Comparison of ENCODE assay signal across 25 mouse cellular contexts in the genomic region with DNA sequence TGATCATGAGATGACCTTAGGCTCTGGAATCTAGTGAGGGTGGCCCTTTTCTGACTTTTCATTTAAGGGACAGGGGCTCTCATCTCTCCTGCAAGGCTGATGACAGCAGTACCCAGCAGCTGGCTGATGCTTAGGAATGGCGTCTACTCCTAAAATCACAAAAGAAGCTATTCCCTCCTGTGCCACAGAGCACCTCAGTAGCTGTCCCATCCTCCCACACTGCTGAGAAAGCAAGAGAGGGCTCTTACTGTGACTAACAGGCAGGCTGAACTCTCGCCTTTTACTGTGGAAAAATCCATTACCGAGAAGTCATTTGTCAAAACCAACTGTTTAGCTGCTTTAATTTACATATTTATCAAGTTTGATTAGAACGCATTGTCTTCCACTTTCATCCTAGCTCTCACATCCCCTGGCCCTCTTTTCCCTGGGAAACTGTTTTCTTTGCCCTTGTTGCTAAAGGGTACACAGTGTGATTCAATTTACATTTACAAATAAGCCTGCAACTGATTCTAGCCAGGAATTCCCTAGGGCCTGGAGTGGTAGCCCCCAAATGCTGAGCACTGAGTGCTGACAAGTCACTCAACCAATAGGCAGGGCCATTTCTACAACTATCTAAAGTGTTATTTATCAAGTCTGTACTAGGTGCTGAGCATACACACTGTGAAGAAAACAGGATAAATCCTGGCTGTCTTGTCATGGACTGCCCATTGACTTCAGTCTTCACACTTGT.
DNase-seq lines count a peak whose midpoint lies in the region; ATAC-seq and TF ChIP-seq lines count a peak whose summit lies in the region.
"Had no signal": no experiment of that assay in that cellular context is flagged by ENCODE, and none has a peak within 500 bp of the region (broad histone marks: within the 10 kb centered on the region; RNA-seq: fewer than 3 reads in every experiment).

No protein-coding gene starts in this region.

- H3K36me3 ChIP-seq in neural tube, embryonic 13.5 days = no peaks in the 10 kb centered on the region
- no peaks in the 10 kb centered on the region for H3K36me3 ChIP-seq in hindbrain, postnatal 0 days (ENCODE audit: insufficient read depth, low read length)
- H3K36me3 ChIP-seq: embryonic facial prominence, embryonic 15.5 days; heart, embryonic 13.5 days had no signal

- peaks cover 21% of the 10 kb centered on the region for H3K4me1 ChIP-seq in neural tube, embryonic 13.5 days (replicated peaks)
- 0 out of 2 replicates have a peak, but pooled peaks cover 5% of the 10 kb centered on the region for H3K4me1 ChIP-seq in hindbrain, postnatal 0 days (ENCODE audit: insufficient read depth, low read length)
- H3K4me1 ChIP-seq: megakaryocyte, embryonic 14.5 days had no signal

- no peak overlapping the region for H3K4me3 ChIP-seq in neural tube, embryonic 13.5 days
- H3K4me3 ChIP-seq in hindbrain, postnatal 0 days (ENCODE audit: low read length) = no peak overlapping the region
- H3K4me3 ChIP-seq: embryonic facial prominence, embryonic 15.5 days; gastrocnemius, adult 2 months; heart, embryonic 13.5 days; megakaryocyte, embryonic 14.5 days; myocyte had no signal

- no peaks in the 10 kb centered on the region for H3K9me3 ChIP-seq in neural tube, embryonic 13.5 days
- no peaks in the 10 kb centered on the region for H3K9me3 ChIP-seq in hindbrain, postnatal 0 days (ENCODE audit: low read length)
- H3K9me3 ChIP-seq: embryonic facial prominence, embryonic 15.5 days; heart, embryonic 13.5 days had no signal

- no peak overlapping the region for H3K9ac ChIP-seq in neural tube, embryonic 13.5 days
- H3K9ac ChIP-seq in hindbrain, postnatal 0 days (replicated peaks; ENCODE audit: low read length) = no peak overlapping the region
- H3K9ac ChIP-seq: embryonic facial prominence, embryonic 15.5 days; heart, embryonic 13.5 days had no signal

- TF ChIP-seq CTCF in hindbrain, postnatal 0 days (IDR thresholded peaks at IDR 0.05; ENCODE audit: low read depth) = no peak

- no peaks in the 10 kb centered on the region for H3K27me3 ChIP-seq in neural tube, embryonic 13.5 days
- no peaks in the 10 kb centered on the region for H3K27me3 ChIP-seq in hindbrain, postnatal 0 days (ENCODE audit: insufficient read depth, low read length)
- H3K27me3 ChIP-seq: CH12.LX; embryonic facial prominence, embryonic 15.5 days; heart, embryonic 13.5 days; megakaryocyte, embryonic 14.5 days had no signal

- H3K27ac ChIP-seq in neural tube, embryonic 13.5 days (replicated peaks) = 0 out of 2 replicates have a peak overlapping the region, but pooled peaks have one; percentile 33
- H3K27ac ChIP-seq in hindbrain, postnatal 0 days = no peak overlapping the region
- H3K27ac ChIP-seq: embryonic facial prominence, embryonic 15.5 days; gastrocnemius, adult 2 months; heart, embryonic 13.5 days; kidney, postnatal 0 days; stomach, postnatal 0 days had no signal

- intact Hi-C loops in heart, postnatal 25 days (cut with DNase I) = no loop called here
- intact Hi-C loops in left cerebral cortex, postnatal 10 days (cut with DNase I) = no loop called here

- ATAC-seq in neural tube, embryonic 13.5 days (ENCODE audit: low read depth) = peak; percentile 53; the same call in 1 of the 2 replicates
- no peak for ATAC-seq in hindbrain, postnatal 0 days

- WGBS in neural tube, embryonic 13.5 days = 34% methylated on average over 4 of the region's 4 CpGs
- 25% methylated on average over 4 of the region's 4 CpGs for WGBS in hindbrain, postnatal 0 days

- peak; percentile 61 for DNase-seq in heart, adult 11 months
- no peak for DNase-seq in heart, postnatal 25 days (ENCODE audit: low spot score)
- DNase-seq in neural tube, embryonic 10.5 days (ENCODE audit: extremely low spot score, low spot score) = no peak
- peak; percentile 13 for DNase-seq in hindbrain, postnatal 0 days (ENCODE audit: low spot score)
- DNase-seq in T-cell, adult 2 months (ENCODE audit: low spot score) = no peak
- no peak for DNase-seq in thymus, postnatal 36 days
- no peak for DNase-seq in left cerebral cortex, postnatal 10 days (ENCODE audit: extremely low spot score in 1 of 2, low spot score in 2 of 2)
- DNase-seq: adrenal gland, postnatal 25 days; cerebellum, adult 2 months; cerebellum, postnatal 36 days; gastrocnemius, adult 2 months; heart, postnatal 36 days; kidney, adult 11 months; layer of hippocampus, postnatal 36 days; liver; lung, adult 18-20 months; lung, postnatal 14 days had no signal

- no peak overlapping the region for H3K4me2 ChIP-seq in neural tube, embryonic 13.5 days
- H3K4me2 ChIP-seq in hindbrain, postnatal 0 days (ENCODE audit: low read depth, low read length) = no peak overlapping the region
- H3K4me2 ChIP-seq: embryonic facial prominence, embryonic 15.5 days; heart, embryonic 13.5 days had no signal

Comparison
In these comparisons a context has a peak if more than half of its experiments do, and no peak if none do; other contexts are left out.
1. DNase-seq: peak in heart, adult 11 months (single experiment) and hindbrain, postnatal 0 days (single experiment); none in heart, postnatal 25 days (single experiment), neural tube, embryonic 10.5 days (single experiment), T-cell, adult 2 months (single experiment), thymus, postnatal 36 days (0 of 2) and left cerebral cortex, postnatal 10 days (0 of 2).